Mouse (Mus musculus): Measurements from ENCODE around the gene Rreb1.

DNA sequence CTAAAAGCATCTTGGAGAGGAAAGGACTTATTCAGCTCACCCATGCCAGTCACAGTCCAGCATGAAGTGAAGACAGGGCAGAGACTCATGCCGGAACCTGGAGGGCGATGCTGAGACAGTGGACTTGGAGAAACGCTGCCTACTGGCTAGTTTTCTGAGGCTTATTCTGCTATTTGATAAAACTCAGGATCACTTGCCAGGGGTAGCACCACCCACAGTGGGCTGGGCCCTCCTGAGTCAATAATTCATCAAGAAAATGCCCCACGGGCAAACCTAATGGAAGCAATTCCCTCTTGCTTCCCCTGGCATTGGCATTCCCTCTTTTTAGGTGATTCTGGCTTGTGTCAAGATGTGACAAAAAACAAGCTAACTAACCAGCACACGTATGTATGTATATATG, 38.1 kb upstream of the Rreb1 start:
- TF ChIP-seq EP300 (IDR thresholded peaks at IDR 0.05; ENCODE audit: low read depth) (no peak), CTCF (IDR thresholded peaks at IDR 0.05; ENCODE audit: low read depth) (no peak)

Measured in liver, postnatal 0 days (tissue).